Mouse (Mus musculus): ENCODE measurements around the gene Mdm1. TPM values are rescaled to one million over a fixed set of nuclear protein-coding genes. Genes with fewer than 3 reads are reported as not detected.
"Not testable (repeated sequence)": the region's sequence is repeated elsewhere in the genome, so short reads cannot be mapped to it uniquely, and the experiment has no call there.

Mdm1 gene
- total and polyA plus RNA-seq, 2 experiments from 2014 or later = 23.0 to 31.0 TPM

DNA sequence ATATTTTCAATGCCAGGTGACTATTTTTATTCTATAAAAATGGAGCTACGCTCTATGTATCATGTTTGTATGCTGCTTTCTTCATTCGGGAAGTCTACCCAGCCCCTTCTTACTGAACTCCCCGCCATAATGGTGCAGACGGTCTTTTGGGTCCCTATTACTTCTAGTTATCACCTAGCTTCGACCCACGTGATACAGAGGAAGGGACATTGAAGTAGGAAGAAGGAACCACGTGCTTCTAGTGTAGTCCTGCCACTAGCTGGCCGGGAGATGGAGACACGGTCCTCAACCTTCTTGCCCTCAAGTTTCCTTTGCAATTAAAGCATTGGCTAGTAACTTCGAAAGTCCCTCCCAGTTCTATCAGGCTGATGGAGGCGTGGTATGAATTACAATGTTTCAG is 37.7 kb downstream of the Mdm1 start:
- no peaks in the 10 kb centered on the region for H3K9me3 ChIP-seq (ENCODE audit: low read length)
- no peak overlapping the region for H3K4me3 ChIP-seq (ENCODE audit: low read length)
- no peaks in the 10 kb centered on the region for H3K36me3 ChIP-seq (ENCODE audit: insufficient read depth, low read length)
- H3K27me3 ChIP-seq (ENCODE audit: insufficient read depth, low read length) = no peaks in the 10 kb centered on the region
- no peaks in the 10 kb centered on the region for H3K4me1 ChIP-seq (ENCODE audit: insufficient read depth, low read length)
- DNase-seq (ENCODE audit: low spot score) (no peak), ATAC-seq (no peak)
- H3K9ac ChIP-seq (replicated peaks; ENCODE audit: low read length) = no peak overlapping the region
- no peak for TF ChIP-seq CTCF (IDR thresholded peaks at IDR 0.05; ENCODE audit: low read depth)
- 88% methylated on average over 11 of the region's 11 CpGs for WGBS
- H3K27ac ChIP-seq = no peak overlapping the region
- H3K4me2 ChIP-seq (ENCODE audit: low read depth, low read length) = no peak overlapping the region

GRCm38 (mm10) chr10:118195150-118195549 is 53.5 kb downstream of the Mdm1 start:
- not testable (repeated sequence) for H3K9ac ChIP-seq (replicated peaks; ENCODE audit: low read length); DNase-seq (ENCODE audit: low spot score); H3K4me1 ChIP-seq (ENCODE audit: insufficient read depth, low read length); H3K27ac ChIP-seq; H3K27me3 ChIP-seq (ENCODE audit: insufficient read depth, low read length); H3K9me3 ChIP-seq (ENCODE audit: low read length); H3K4me3 ChIP-seq (ENCODE audit: low read length); H3K36me3 ChIP-seq (ENCODE audit: insufficient read depth, low read length); H3K4me2 ChIP-seq (ENCODE audit: low read depth, low read length); ATAC-seq
- 29% methylated on average over 3 of the region's 3 CpGs for WGBS

DNA sequence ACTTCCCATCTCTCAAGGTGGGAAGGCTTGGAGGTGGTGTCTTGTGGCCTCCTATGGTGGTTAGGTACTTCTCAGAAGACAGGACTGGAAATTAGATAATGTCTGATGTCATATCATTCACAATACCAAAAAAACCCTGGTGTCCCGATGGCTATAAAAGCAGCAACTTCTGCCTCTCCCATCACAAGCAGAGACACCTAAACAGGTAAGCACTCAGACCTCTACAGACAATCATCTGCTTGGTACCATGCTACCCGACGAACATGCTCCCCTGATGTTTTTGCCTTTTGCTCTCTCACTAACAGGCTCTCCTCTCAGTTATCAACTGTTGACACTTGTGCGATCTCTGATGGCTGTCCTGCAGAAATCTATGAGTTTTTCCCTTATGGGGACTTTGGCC is 63.0 kb downstream of the Mdm1 start, which contains the start of gene Il22:
Gene Il22 (plus strand): TSS at position 301 of the 400 bp plus-strand sequence.
- Histone ChIP-seq H3K9ac (replicated peaks; ENCODE audit: low read length) (no peak within 1 kb of the TSS), H3K36me3 (ENCODE audit: insufficient read depth, low read length) (no peaks in the 10 kb centered on the region), H3K4me2 (ENCODE audit: low read depth, low read length) (no peak within 1 kb of the TSS), H3K4me3 (ENCODE audit: low read length) (no peak within 1 kb of the TSS), H3K27me3 (ENCODE audit: insufficient read depth, low read length) (no peaks in the 10 kb centered on the region), H3K4me1 (ENCODE audit: insufficient read depth, low read length) (no peaks in the 10 kb centered on the region), H3K9me3 (ENCODE audit: low read length) (no peaks in the 10 kb centered on the region), H3K27ac (no peak within 1 kb of the TSS)
- 95% methylated on average over 4 of the region's 4 CpGs for WGBS
- ATAC-seq (no peak), DNase-seq (ENCODE audit: low spot score) (no peak)
- no peak for TF ChIP-seq CTCF (IDR thresholded peaks at IDR 0.05; ENCODE audit: low read depth)

DNA sequence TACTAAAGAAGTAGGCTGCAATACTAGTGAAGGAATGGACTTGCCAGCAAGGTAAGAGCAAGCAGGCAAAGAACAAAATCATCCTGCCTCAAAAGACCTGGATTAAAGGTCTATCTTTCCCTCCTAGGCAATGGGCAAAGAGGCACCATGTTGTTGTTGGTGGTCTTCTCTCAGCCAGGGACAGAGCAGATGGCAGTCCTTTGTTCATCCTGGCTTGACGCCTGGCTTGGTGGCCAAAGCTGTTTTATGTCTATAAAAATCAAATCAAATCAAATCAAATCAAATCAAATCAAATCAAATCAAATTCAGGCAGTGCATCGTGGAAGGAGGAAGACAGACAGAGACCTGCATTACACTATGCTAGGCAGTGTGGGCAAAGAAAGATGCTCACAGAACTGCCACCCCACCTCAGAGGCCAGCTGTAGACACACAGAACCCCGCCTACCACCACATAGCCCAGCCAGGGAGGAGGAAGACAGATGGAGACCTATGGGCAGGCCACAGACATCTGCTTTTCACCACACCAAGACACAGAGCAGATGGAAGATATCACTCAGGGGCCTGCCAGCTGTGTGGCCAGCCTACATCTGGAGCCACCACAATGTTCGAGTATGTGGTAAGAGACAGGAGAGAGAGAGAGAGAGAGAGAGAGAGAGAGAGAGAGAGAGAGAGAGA is 74.2 kb downstream of the Mdm1 start:
- not testable (repeated sequence) for H3K27ac ChIP-seq; H3K9me3 ChIP-seq (ENCODE audit: low read length); H3K4me1 ChIP-seq (ENCODE audit: insufficient read depth, low read length); H3K36me3 ChIP-seq (ENCODE audit: insufficient read depth, low read length); H3K27me3 ChIP-seq (ENCODE audit: insufficient read depth, low read length); H3K9ac ChIP-seq (replicated peaks; ENCODE audit: low read length); H3K4me3 ChIP-seq (ENCODE audit: low read length); H3K4me2 ChIP-seq (ENCODE audit: low read depth, low read length)
- ATAC-seq (peak; percentile 77), DNase-seq (ENCODE audit: low spot score) (peak; percentile 39)
- WGBS = 61% methylated on average over 2 of the region's 4 CpGs

Other genes with a start within 250 kb of the Mdm1 start
- gene Il22, start 63.1 kb downstream of the Mdm1 start, total RNA-seq (2014; rRNA removed) = not detected in 2 replicates
- gene Il22, start 63.1 kb downstream of the Mdm1 start, polyA plus RNA-seq (2015; fragmentation: Nextera tagmentation; extraction: Ambion mirVana) = 2.0 and 2.9 TPM in 2 replicates
- gene Gm32717, start 99.0 kb downstream of the Mdm1 start, total RNA-seq (2014; rRNA removed) = 0.05 and 0.18 TPM in 2 replicates
- 0.10 TPM in 1 of 2 replicates, not detected in the other for gene Gm32717, start 99.0 kb downstream of the Mdm1 start, polyA plus RNA-seq (2015; fragmentation: Nextera tagmentation; extraction: Ambion mirVana)
- 0.05 and 0.18 TPM in 2 replicates for gene Gm32802, start 116.9 kb downstream of the Mdm1 start, total RNA-seq (2014; rRNA removed)
- gene Gm32802, start 116.9 kb downstream of the Mdm1 start, polyA plus RNA-seq (2015; fragmentation: Nextera tagmentation; extraction: Ambion mirVana) = 0.10 TPM in 1 of 2 replicates, not detected in the other
- 0.22 TPM in 1 of 2 replicates, not detected in the other for gene Iltifb, start 153.2 kb downstream of the Mdm1 start, total RNA-seq (2014; rRNA removed)
- 6.5 and 6.6 TPM in 2 replicates for gene Iltifb, start 153.2 kb downstream of the Mdm1 start, polyA plus RNA-seq (2015; fragmentation: Nextera tagmentation; extraction: Ambion mirVana)
- not detected in 2 replicates for gene Gm9040, start 185.2 kb downstream of the Mdm1 start, total RNA-seq (2014; rRNA removed)
- gene Gm9040, start 185.2 kb downstream of the Mdm1 start, polyA plus RNA-seq (2015; fragmentation: Nextera tagmentation; extraction: Ambion mirVana) = not detected in 2 replicates
- not detected in 2 replicates for gene Gm9044, start 190.6 kb downstream of the Mdm1 start, total RNA-seq (2014; rRNA removed)
- gene Gm9044, start 190.6 kb downstream of the Mdm1 start, polyA plus RNA-seq (2015; fragmentation: Nextera tagmentation; extraction: Ambion mirVana) = not detected in 2 replicates
- not detected in 2 replicates for gene Gm9045, start 196.0 kb downstream of the Mdm1 start, total RNA-seq (2014; rRNA removed)
- not detected in 2 replicates for gene Gm9045, start 196.0 kb downstream of the Mdm1 start, polyA plus RNA-seq (2015; fragmentation: Nextera tagmentation; extraction: Ambion mirVana)
- not detected in 2 replicates for gene Gm9046, start 201.4 kb downstream of the Mdm1 start, total RNA-seq (2014; rRNA removed)
- not detected in 2 replicates for gene Gm9046, start 201.4 kb downstream of the Mdm1 start, polyA plus RNA-seq (2015; fragmentation: Nextera tagmentation; extraction: Ambion mirVana)
- gene Gm9048, start 206.9 kb downstream of the Mdm1 start, total RNA-seq (2014; rRNA removed) = 0.14 TPM in 1 of 2 replicates, not detected in the other
- gene Gm9048, start 206.9 kb downstream of the Mdm1 start, polyA plus RNA-seq (2015; fragmentation: Nextera tagmentation; extraction: Ambion mirVana) = not detected in 2 replicates
- not detected in 2 replicates for gene Gm9049, start 212.3 kb downstream of the Mdm1 start, total RNA-seq (2014; rRNA removed)
- gene Gm9049, start 212.3 kb downstream of the Mdm1 start, polyA plus RNA-seq (2015; fragmentation: Nextera tagmentation; extraction: Ambion mirVana) = not detected in 2 replicates

Data from hindbrain, postnatal 0 days (tissue).